Mouse (Mus musculus): ENCODE data around the gene Serpina12. TPM values are rescaled to one million over a fixed set of nuclear protein-coding genes. Genes with fewer than 3 reads are reported as not detected.

Gene Serpina12
- polyA plus RNA-seq, 1 experiment from 2014 or later = not detected

DNA sequence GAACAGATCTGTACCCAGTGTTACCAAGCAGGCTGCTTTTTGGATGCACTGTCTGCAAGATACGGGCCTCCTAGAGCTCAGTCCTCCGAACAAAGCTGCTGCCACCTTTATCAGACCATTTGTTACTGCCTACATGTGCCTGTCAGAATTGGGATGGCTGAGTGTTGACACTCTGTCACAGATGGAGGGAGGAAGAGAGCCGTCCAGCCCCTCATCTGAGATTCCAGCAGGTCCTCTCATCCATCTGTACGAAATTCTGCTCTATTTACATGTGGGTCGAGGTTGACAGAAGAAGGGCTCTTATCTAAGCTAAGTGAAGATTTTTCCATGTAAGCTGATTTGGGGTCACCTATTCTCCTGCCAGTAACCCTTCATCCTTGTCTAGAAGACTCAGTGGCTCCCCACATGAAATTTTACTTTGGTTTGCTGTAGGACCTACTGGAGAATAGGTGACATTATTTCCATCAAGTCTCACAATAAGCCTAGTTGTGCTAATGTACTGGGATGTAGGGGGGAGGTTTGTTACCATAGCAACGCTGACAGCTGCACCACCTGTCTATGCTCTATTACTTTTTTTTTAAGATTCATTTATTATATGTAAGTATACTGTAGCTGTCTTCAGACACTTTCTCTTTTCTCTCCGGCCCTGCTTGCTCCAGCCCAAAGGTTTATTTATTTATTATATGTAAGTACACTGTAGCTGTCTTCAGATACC is 62.4 kb downstream of the Serpina12 start:
- H3K9me3 ChIP-seq (ENCODE audit: control insufficient read depth, low read length) = no peaks in the 10 kb centered on the region
- H3K4me3 ChIP-seq (ENCODE audit: low read depth, low read length) = no peak overlapping the region
- no peaks in the 10 kb centered on the region for H3K27me3 ChIP-seq (ENCODE audit: control insufficient read depth, insufficient read depth, low read length)
- no peak overlapping the region for H3K4me2 ChIP-seq (ENCODE audit: low read depth, low read length)
- H3K27ac ChIP-seq (ENCODE audit: low read depth, low read length) = no peak overlapping the region
- H3K36me3 ChIP-seq (ENCODE audit: control insufficient read depth, insufficient read depth, low read length) = no peaks in the 10 kb centered on the region
- H3K4me1 ChIP-seq (ENCODE audit: control insufficient read depth, insufficient read depth, low read length) = no peaks in the 10 kb centered on the region
- 85% methylated on average over 7 of the region's 7 CpGs for WGBS
- no peak overlapping the region for H3K9ac ChIP-seq (replicated peaks; ENCODE audit: low read depth, low read length)
- no peak for ATAC-seq (ENCODE audit: low read depth)

Other genes with a start within 250 kb of the Serpina12 start
- gene Serpina1b, start 214.1 kb downstream of the Serpina12 start, polyA plus RNA-seq (2014; fragmentation: Nextera tagmentation; extraction: Ambion mirVana) = 0.50 and 0.67 TPM in 2 replicates
- gene Serpina1a, start 180.9 kb downstream of the Serpina12 start, polyA plus RNA-seq (2014; fragmentation: Nextera tagmentation; extraction: Ambion mirVana) = 0.21 and 0.42 TPM in 2 replicates
- 0.28 TPM in 1 of 2 replicates, not detected in the other for gene Serpina1c, start 139.6 kb downstream of the Serpina12 start, polyA plus RNA-seq (2014; fragmentation: Nextera tagmentation; extraction: Ambion mirVana)
- not detected in 2 replicates for gene Serpina1e, start 85.5 kb downstream of the Serpina12 start, polyA plus RNA-seq (2014; fragmentation: Nextera tagmentation; extraction: Ambion mirVana)
- gene Serpina11, start 54.5 kb downstream of the Serpina12 start, polyA plus RNA-seq (2014; fragmentation: Nextera tagmentation; extraction: Ambion mirVana) = not detected in 2 replicates
- gene Serpina9, start 30.7 kb downstream of the Serpina12 start, polyA plus RNA-seq (2014; fragmentation: Nextera tagmentation; extraction: Ambion mirVana) = not detected in 2 replicates
- not detected in 2 replicates for gene Serpina5, start 56.7 kb upstream of the Serpina12 start, polyA plus RNA-seq (2014; fragmentation: Nextera tagmentation; extraction: Ambion mirVana)
- not detected in 2 replicates for gene Serpina3a, start 68.3 kb upstream of the Serpina12 start, polyA plus RNA-seq (2014; fragmentation: Nextera tagmentation; extraction: Ambion mirVana)
- not detected in 2 replicates for gene Serpina3b, start 83.6 kb upstream of the Serpina12 start, polyA plus RNA-seq (2014; fragmentation: Nextera tagmentation; extraction: Ambion mirVana)
- not detected in 2 replicates for gene Serpina3c, start 109.4 kb upstream of the Serpina12 start, polyA plus RNA-seq (2014; fragmentation: Nextera tagmentation; extraction: Ambion mirVana)
- gene Serpina3f, start 170.1 kb upstream of the Serpina12 start, polyA plus RNA-seq (2014; fragmentation: Nextera tagmentation; extraction: Ambion mirVana) = not detected in 2 replicates
- 0.54 and 5.4 TPM in 2 replicates for gene Serpina3g, start 191.8 kb upstream of the Serpina12 start, polyA plus RNA-seq (2014; fragmentation: Nextera tagmentation; extraction: Ambion mirVana)
- 0.27 and 0.31 TPM in 2 replicates for gene Serpina3i, start 218.7 kb upstream of the Serpina12 start, polyA plus RNA-seq (2014; fragmentation: Nextera tagmentation; extraction: Ambion mirVana)